Mouse (Mus musculus) B cell, adult 67 days (primary cell): ENCODE data around the gene Gm17361. TPM values are rescaled to one million over a fixed set of nuclear protein-coding genes. Genes with fewer than 3 reads are reported as not detected.

Experiments used
- total RNA-seq, 2 experiments: library from RNA; stranded (reverse); gene quantifications; 4 replicates each; pipeline ENCODE4 v1.2.4; 2023

Gm17361 gene
- not detected for total RNA-seq

GRCm38 (mm10) chrX:125003863-125004262 is at the start of gene Gm17361:
TSS of gene Gm17361 (plus strand) at chrX:125004163.

